Mouse (Mus musculus) left cerebral cortex, adult 11 months (tissue): ENCODE results near the gene Supt20.
A peak's percentile ranks its signal among the peaks of the same experiment; 100 is the strongest.
"Not testable (repeated sequence)": the region's sequence is repeated elsewhere in the genome, so short reads cannot be mapped to it uniquely, and the experiment has no call there.

Source experiments
- DNase-seq: peaks from one replicate; pipeline ENCODE4 v3.0.0; 2022; ENCODE audit warnings: low spot score

The Supt20 gene

GRCm38 (mm10) chr3:54704106-54704505 is 11.5 kb downstream of the Supt20 start:
- DNase-seq, result not testable (repeated sequence)

DNA sequence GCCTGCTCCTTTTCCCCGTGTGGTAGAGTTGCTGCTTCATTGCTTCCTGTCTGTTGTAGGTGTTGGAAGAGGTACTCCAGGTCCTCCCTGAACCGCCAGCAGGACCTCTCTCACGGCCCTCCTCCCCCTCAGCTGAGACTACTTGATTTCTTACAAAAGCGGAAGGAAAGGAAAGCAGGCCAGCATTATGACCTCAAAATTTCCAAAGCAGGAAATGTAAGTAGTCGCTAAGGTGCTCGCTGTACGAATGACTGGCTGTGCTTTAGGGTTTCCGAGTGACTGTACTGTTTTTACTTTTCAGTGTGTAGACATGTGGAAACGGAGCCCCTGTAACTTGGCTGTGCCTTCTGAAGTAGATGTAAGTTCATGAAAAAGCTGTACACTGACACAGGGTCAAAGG is 16.4 kb downstream of the Supt20 start:
- no peak for DNase-seq

DNA sequence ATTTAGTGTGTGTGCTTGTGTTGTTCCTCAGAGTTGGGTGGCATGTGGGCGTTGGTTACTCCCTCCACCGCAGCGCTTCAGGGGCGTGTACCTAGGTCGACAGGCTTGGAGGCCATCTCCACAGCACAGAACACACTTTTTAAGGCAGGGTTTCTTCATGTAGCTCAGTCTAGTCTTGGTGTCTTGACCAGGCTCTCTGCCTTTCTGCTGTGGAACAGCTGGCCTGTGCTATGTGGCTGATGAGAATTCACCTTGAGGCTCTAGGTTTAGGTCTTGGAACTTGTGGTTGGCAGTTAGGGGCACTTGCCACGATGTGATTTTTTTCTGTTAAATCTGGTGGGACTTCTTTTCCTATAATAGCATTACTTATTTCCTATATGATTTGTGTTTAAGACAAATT is 21.6 kb downstream of the Supt20 start, which contains the start of gene Gm21958:
TSS of gene Gm21958 (minus strand) at position 101 of the 400 bp plus-strand sequence.
- no peak for DNase-seq

DNA sequence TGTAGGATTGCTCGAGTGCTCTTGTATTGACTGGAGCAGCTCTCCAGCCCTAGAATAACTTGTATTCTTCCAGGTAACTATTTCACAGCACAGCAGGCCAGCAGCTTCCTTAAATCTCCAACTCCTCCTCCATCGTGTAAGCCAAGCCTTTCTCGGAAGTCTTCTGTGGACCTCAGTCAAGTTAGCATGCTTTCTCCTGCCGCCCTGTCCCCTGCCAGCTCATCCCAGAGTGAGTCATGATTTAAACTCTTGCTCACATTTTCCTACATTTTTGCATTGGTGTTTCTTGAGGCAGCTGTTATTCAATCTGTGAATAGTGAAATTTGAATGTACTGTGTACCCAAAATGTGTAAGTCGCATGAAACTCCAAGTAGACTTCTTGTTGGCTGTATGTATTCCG is 22.9 kb downstream of the Supt20 start:
- DNase-seq, result peak; percentile 35

GRCm38 (mm10) chr3:54717348-54717747 is 24.7 kb downstream of the Supt20 start:
- DNase-seq, result no peak

DNA sequence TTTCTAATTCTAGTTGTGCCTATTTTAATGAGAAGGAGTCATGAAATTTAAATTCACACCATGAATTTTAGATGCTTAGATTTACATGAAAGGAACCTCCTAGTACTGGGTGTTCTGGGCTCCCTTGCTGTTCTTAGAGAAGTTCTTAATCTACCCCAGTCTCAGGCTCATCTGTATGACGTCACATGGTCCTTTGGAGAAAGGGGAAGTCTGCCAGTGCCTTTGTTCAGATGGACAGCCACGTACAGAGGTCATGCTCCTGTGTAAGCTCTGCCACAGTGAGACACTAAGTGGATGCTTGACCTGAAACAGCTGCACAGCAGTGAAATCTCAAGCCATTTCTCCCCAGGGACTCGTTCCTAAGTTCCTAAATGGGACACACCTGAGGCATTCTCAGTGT is 26.3 kb downstream of the Supt20 start:
- no peak for DNase-seq

DNA sequence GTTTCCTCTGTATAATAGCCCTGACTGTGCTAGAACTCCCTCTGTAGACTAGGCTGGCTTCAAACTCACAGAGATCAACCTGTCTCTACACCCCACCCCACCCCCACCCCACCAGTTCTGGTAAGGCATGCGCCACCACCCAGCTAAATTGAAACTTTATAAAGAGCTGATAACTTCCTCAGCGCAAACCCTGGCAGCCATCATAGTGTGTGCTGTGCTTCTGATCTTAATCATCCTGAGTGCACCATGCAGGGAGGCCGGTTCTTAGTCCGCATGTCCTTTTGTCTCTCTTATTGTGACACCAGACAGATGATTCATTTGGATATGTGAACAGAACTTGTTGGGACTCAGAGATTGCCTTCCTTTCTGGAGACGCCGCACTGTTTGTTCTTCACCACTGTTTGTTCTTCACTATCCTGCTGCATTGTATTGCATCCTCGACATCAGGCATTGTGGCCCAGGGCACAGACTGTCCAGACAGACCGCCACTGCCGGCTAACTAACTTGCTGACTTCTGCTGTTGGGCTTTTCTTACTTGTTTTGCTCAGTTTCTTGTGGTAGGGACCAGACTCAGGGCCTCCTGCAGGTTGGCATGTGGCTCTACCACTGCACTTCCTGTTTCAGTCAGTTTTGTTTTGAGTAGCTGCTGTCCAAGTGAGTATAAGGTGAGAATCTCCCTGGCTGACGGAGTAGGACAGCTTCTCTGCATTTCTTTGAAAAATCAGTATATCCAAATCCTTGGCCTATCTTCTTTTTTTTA is 31.3 kb downstream of the Supt20 start:
- no peak for DNase-seq

GRCm38 (mm10) chr3:54725344-54725743 is 32.7 kb downstream of the Supt20 start:
- no peak for DNase-seq

GRCm38 (mm10) chr3:54727588-54727987 is 35.0 kb downstream of the Supt20 start:
- no peak for DNase-seq

DNA sequence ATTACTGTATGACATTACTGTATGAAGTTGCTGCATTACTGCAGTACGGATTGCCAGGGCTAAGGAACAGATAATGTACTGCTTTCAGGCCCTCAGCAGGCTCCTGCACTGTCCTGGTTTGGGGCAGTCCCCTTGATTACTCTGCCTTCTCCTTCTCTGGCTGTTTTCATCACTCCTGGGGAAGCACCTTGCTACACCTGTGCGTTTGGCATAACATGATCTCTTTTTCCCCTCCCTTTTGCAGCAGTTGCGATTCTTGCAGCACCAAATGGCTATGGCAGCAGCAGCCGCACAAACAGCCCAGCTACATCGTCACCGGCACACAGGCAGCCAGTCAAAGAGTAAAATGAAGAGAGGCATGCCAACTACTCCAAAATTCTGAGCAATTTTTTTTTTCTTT is 35.5 kb downstream of the Supt20 start:
- no peak for DNase-seq

- DNase-seq, result no peak
Measured at GRCm38 (mm10) chr3:54731626-54732150, 39.1 kb downstream of the Supt20 start.

GRCm38 (mm10) chr3:54732371-54732770 is 39.8 kb downstream of the Supt20 start:
- no peak for DNase-seq

DNA sequence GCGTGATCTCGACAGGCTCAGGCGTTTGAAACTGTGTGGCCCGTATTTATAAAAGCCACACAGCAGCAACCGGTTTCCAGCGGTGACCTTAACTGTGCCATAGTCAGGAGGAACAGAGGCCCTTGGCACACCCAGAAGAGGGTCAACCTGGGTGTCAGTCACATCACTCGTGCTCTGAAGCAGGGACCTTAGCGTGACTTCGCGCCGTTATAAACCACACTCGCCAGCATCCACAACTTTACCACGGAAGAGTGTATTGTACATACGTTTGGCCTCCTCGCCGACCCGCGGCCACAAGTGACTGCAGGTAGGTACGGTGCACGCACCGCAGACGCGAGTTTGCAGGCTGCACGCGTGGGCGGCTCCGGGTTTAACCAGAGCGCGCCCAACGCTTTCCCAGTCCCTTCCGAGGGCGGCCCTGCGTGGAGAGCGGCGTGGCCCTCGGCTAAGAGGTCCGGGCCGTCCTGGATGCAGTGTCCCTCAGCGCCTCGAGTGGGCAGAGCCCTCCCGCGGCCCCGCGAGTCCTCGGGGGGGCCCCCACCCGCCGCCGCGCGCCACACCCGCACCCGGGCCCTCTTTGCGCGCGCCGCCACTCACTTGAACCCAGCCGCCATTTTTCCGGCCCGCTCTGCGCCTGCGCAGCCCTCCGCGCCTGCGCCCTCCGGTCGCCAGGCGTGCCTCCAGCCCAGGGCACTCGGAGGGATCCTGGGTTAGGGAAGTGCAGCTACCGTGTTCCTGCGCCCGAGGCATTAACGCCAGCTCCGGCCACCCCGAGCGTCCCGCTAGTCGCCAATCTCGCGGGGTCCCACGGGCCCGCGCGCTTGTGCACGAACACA is 42.0 kb downstream of the Supt20 start:
- peak; percentile 71 for DNase-seq

DNA sequence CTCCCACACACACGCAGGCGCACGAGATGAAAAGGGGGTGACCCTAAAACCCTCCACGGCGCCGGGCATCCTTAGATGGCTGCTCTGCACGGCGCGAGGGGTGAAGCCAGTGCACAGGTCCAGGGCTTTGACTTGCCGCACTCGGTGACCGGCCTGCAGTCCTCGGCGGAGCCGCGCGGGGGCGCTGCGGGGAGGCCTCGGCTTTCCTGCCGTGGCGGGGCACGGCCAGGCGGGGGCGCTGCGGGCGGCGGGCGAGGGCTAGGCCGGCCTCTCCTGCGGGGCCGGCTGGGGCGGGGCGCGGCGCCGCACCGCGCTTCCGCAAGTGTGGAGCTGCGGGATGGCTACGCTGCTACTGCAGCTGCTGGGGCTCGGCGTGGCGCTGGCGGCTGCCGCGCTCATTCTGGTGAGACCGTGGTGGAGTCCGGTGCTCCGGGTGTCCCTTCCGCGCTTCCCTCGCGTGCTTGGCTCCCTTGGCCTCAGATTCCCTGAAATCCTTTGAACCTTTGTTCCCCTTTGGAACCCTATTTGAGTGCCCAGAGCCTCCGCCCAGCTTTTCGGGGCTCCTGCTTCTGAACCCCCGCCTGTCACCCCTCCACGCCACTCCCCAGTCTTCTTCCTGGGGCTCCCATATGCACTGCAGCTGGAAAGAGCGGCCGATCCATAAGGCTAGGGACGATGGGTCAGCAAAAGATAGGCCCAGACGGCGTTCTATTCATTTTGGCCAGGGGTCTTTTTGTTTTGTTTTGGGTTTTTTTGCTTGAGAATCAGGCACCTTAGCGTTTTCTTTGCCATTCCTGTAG is 42.8 kb downstream of the Supt20 start, which contains the start of the genes Exosc8 and Alg5:
TSS of gene Exosc8 (minus strand) at position 147 of the 800 bp plus-strand sequence.
TSS of gene Alg5 (plus strand) at position 293 of the 800 bp plus-strand sequence.
- DNase-seq, result peak; percentile 81

GRCm38 (mm10) chr3:54736101-54736927 is 43.7 kb downstream of the Supt20 start:
- no peak for DNase-seq

GRCm38 (mm10) chr3:54737317-54737716 is 44.7 kb downstream of the Supt20 start:
- no peak for DNase-seq

DNA sequence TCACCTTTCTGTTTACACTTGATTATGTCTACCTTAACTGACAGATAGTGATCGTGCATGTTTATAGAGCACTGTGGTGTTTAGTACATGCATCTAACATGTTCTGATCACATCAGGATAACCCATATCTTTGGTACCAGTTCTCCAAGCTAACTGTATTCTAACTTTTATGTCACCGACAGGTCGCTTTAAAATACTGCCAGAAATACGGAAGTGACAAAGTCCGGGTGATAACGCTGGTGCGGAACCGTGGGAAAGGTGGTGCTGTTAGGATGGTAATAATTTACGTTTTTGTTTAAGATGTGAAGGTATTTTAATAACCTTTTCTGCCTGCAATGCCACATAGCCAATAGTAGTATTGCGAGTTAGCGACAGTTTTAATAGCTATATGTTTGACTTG is 49.4 kb downstream of the Supt20 start:
- DNase-seq, result no peak

- no peak for DNase-seq
Measured at GRCm38 (mm10) chr3:54745799-54746198, 53.2 kb downstream of the Supt20 start.

GRCm38 (mm10) chr3:54753411-54753810 is 60.8 kb downstream of the Supt20 start:
- no peak for DNase-seq

DNA sequence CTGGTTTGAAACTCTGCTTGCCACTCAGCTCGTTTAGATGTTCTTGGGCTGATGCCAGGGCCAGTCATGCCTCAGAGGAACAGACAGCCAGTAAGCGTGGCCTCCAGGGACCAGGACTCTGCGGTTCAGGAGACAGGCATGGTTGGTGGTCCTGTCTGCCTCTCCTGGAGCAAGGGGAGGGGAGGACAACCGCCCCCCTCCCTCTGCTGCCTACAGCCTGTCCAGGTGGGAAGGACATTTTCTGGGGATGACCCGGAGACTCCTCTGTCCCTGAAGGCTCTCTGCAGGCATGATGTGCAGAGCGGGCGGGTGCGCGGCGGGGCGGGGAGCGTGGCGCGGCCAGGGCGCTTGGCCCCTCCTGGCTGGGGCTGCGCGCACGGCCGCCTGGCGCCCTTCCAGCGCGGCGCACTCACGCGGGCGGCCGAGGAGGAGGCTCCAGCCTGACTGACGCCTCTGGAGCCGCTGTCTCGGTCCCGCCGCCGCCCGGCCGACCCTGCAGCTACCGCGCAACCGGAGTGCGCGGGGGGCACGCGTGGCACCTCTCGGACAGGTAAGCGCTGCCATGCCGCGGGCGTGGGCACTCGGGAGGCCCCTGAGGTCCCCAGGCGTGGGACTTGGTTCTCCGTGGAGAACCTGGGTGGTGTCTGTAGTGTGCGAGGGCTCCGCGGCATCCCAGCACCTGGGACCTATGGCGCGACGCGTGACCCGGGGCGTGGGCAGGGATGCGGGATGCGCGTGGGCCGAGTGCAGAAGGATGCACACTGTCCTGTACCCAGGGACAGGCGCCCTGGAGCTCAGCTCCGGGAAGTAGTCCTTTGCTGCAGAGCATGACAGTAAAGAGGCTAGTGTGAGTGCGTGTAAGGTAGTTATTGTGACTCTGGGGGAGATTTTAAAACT is 62.8 kb downstream of the Supt20 start, which contains the start of gene Smad9:
TSS of gene Smad9 (plus strand) at position 438 of the 897 bp plus-strand sequence.
- DNase-seq, result peak; percentile 48
